Mouse (Mus musculus) lung, postnatal 0 days (tissue): ENCODE data around the gene Nkx1-2. TPM values are rescaled to one million over a fixed set of nuclear protein-coding genes. Genes with fewer than 3 reads are reported as not detected.
A peak's percentile ranks its signal among the peaks of the same experiment; 100 is the strongest.

ENCODE experiments used
- ATAC-seq: fragments of 200-750 bp; cut with Nextera tagmentation; 2 replicates; pipeline ENCODE4 v1.8.0; 2017; ENCODE audit warnings: moderate library complexity
- DNase-seq: peaks from one replicate; pipeline ENCODE4 v3.0.0-alpha.2; 2016; ENCODE audit warnings: low spot score
- H3K27ac ChIP-seq: fragments of 300-500 bp; sonication (generic); 2 replicates; pipeline ENCODE4 v1.5.1; 2014; ENCODE audit warnings: antibody characterized with exemption, mild to moderate bottlenecking, low read length, mixed read lengths
- H3K27me3 ChIP-seq: fragments of 300-500 bp; sonication (generic); replicated peaks from 2 replicates; pipeline ENCODE4 v1.6.1; 2014; ENCODE audit warnings: low read length, mixed read lengths; ENCODE audit not compliant: insufficient read depth
- H3K36me3 ChIP-seq: fragments of 300-500 bp; sonication (generic); 2 replicates; pipeline ENCODE4 v1.6.1; 2014; ENCODE audit warnings: low read length, mixed read lengths; ENCODE audit not compliant: insufficient read depth
- H3K4me1 ChIP-seq: fragments of 300-500 bp; sonication (generic); 2 replicates; pipeline ENCODE4 v1.6.1; 2014; ENCODE audit warnings: antibody characterized with exemption, low read depth, low read length, mixed read lengths; ENCODE audit not compliant: insufficient read depth
- H3K4me2 ChIP-seq: fragments of 300-500 bp; sonication (generic); replicated peaks from 2 replicates; pipeline ENCODE4 v1.6.1; 2014; ENCODE audit warnings: low read depth, mild to moderate bottlenecking, low read length, moderate library complexity, mixed read lengths
- H3K4me3 ChIP-seq: fragments of 300-500 bp; sonication (generic); 2 replicates; pipeline ENCODE4 v1.5.1; 2014; ENCODE audit warnings: low read depth, low read length
- H3K9ac ChIP-seq: fragments of 300-500 bp; sonication (generic); replicated peaks from 2 replicates; pipeline ENCODE4 v1.6.1; 2014; ENCODE audit warnings: low read depth, mild to moderate bottlenecking
- H3K9me3 ChIP-seq: fragments of 300-500 bp; sonication (generic); 2 replicates; pipeline ENCODE4 v1.6.1; 2016; ENCODE audit warnings: low read length, mixed read lengths
- CTCF ChIP-seq: IDR thresholded peaks from 2 replicates; pipeline ENCODE4 v1.5.1; 2016; ENCODE audit warnings: antibody characterized with exemption, mild to moderate bottlenecking
- EP300 ChIP-seq: IDR thresholded peaks from 2 replicates; pipeline ENCODE4 v1.6.1; 2016; ENCODE audit warnings: antibody characterized with exemption, mild to moderate bottlenecking, control low read depth
- WGBS: fragments of 180-500 bp; shearing (Covaris S2); extraction: QIAGEN DNeasy Blood & Tissue Kit; methylation state at CpG from one replicate; pipeline ENCODE4 v1.1.7; 2014; 5-methylcytosine and 5-hydroxymethylcytosine counted together
- polyA plus RNA-seq: library from polyadenylated mRNA; unstranded; fragments of >200 nt; fragmentation: Nextera tagmentation; extraction: Ambion mirVana; gene quantifications from 2 replicates; pipeline ENCODE4 v1.2.1, GENCODE M21; 2015

The Nkx1-2 gene
- polyA plus RNA-seq, 1 experiment from 2014 or later, result not detected

GRCm38 (mm10) chr7:132596557-132597250 lies 2.7 kb downstream of the Nkx1-2 start:
- H3K9ac ChIP-seq, result no peak overlapping the region
- WGBS, result 9% methylated on average over 26 of the region's 26 CpGs
- DNase-seq, result no peak

GRCm38 (mm10) chr7:132595787-132596186 lies 3.6 kb downstream of the Nkx1-2 start:
- WGBS, result 75% methylated on average over 3 of the region's 3 CpGs
- Histone ChIP-seq H3K9ac (no peak overlapping the region), H3K4me3 (no peak overlapping the region), H3K36me3 (no peaks in the 10 kb centered on the region), H3K4me2 (no peak overlapping the region), H3K4me1 (peaks cover 10% of the 10 kb centered on the region; the same call in 1 of the 2 replicates), H3K9me3 (no peaks in the 10 kb centered on the region), H3K27me3 (peaks cover 51% of the 10 kb centered on the region), H3K27ac (no peak overlapping the region)
- TF ChIP-seq CTCF (no peak), EP300 (no peak)
- DNase-seq (no peak), ATAC-seq (no peak)

More at GRCm38 (mm10) chr7:132596557-132597250, 2.7 kb downstream of the Nkx1-2 start:
- Histone ChIP-seq H3K36me3 (no peaks in the 10 kb centered on the region), H3K27ac (no peak overlapping the region), H3K4me1 (peaks cover 10% of the 10 kb centered on the region; the same call in 1 of the 2 replicates), H3K4me3 (peak overlapping the region; percentile 43), H3K4me2 (peak overlapping the region; percentile 61), H3K27me3 (peaks cover 59% of the 10 kb centered on the region), H3K9me3 (no peaks in the 10 kb centered on the region)
- ATAC-seq, result no peak
- TF ChIP-seq EP300 (no peak), CTCF (peak; percentile 37; the same call in 1 of the 2 replicates)

- Histone ChIP-seq H3K4me1 (peaks cover 6% of the 10 kb centered on the region; the same call in 1 of the 2 replicates), H3K27ac (no peak overlapping the region), H3K27me3 (peaks cover 36% of the 10 kb centered on the region), H3K36me3 (no peaks in the 10 kb centered on the region), H3K4me3 (no peak overlapping the region), H3K4me2 (no peak overlapping the region), H3K9ac (no peak overlapping the region), H3K9me3 (no peaks in the 10 kb centered on the region)
- 90% methylated on average over 2 of the region's 2 CpGs for WGBS
- no peak for DNase-seq
- no peak for ATAC-seq
- TF ChIP-seq EP300, result no peak
- TF ChIP-seq CTCF, result no peak
Observed at GRCm38 (mm10) chr7:132594325-132594724, 5.1 kb downstream of the Nkx1-2 start.

- Histone ChIP-seq H3K27ac (no peak overlapping the region), H3K9me3 (no peaks in the 10 kb centered on the region), H3K4me2 (no peak overlapping the region), H3K4me3 (no peak overlapping the region), H3K36me3 (no peaks in the 10 kb centered on the region), H3K9ac (no peak overlapping the region), H3K4me1 (peaks cover 6% of the 10 kb centered on the region; the same call in 1 of the 2 replicates), H3K27me3 (peaks cover 30% of the 10 kb centered on the region)
- DNase-seq (no peak), ATAC-seq (no peak)
- 63% methylated on average over 2 of the region's 2 CpGs for WGBS
- TF ChIP-seq CTCF (no peak), EP300 (no peak)
Observed at GRCm38 (mm10) chr7:132593762-132594161, 5.7 kb downstream of the Nkx1-2 start.

- Histone ChIP-seq H3K27ac (no peak overlapping the region), H3K9ac (no peak overlapping the region), H3K36me3 (no peaks in the 10 kb centered on the region), H3K4me2 (no peak overlapping the region), H3K4me3 (no peak overlapping the region), H3K9me3 (no peaks in the 10 kb centered on the region), H3K4me1 (no peaks in the 10 kb centered on the region), H3K27me3 (no peaks in the 10 kb centered on the region)
- no peak for TF ChIP-seq CTCF
- TF ChIP-seq EP300, result no peak
- DNase-seq (no peak), ATAC-seq (no peak)
- 46% methylated on average over 5 of the region's 5 CpGs for WGBS
Observed at GRCm38 (mm10) chr7:132589610-132590009, 9.8 kb downstream of the Nkx1-2 start.

GRCm38 (mm10) chr7:132587167-132587566 lies 12.3 kb downstream of the Nkx1-2 start:
- H3K4me2 ChIP-seq, result no peak overlapping the region
- H3K9me3 ChIP-seq, result no peaks in the 10 kb centered on the region
- H3K4me1 ChIP-seq, result no peaks in the 10 kb centered on the region
- TF ChIP-seq EP300 (no peak), CTCF (no peak)
- ATAC-seq, result no peak
- H3K9ac ChIP-seq, result no peak overlapping the region
- no peaks in the 10 kb centered on the region for H3K36me3 ChIP-seq
- H3K27ac ChIP-seq, result no peak overlapping the region
- no peak overlapping the region for H3K4me3 ChIP-seq
- H3K27me3 ChIP-seq, result no peaks in the 10 kb centered on the region
- DNase-seq, result no peak
- WGBS, result 46% methylated on average over 5 of the region's 5 CpGs
